Mouse (Mus musculus) urinary bladder, postnatal 25 days (tissue): Measurements from ENCODE around the gene Blcap.
"Not testable (repeated sequence)": the region's sequence is repeated elsewhere in the genome, so short reads cannot be mapped to it uniquely, and the experiment has no call there.

ENCODE experiments used
- DNase-seq: peaks from one replicate; pipeline ENCODE4 v3.0.0; 2022; ENCODE audit warnings: low spot score

Gene Blcap

DNA sequence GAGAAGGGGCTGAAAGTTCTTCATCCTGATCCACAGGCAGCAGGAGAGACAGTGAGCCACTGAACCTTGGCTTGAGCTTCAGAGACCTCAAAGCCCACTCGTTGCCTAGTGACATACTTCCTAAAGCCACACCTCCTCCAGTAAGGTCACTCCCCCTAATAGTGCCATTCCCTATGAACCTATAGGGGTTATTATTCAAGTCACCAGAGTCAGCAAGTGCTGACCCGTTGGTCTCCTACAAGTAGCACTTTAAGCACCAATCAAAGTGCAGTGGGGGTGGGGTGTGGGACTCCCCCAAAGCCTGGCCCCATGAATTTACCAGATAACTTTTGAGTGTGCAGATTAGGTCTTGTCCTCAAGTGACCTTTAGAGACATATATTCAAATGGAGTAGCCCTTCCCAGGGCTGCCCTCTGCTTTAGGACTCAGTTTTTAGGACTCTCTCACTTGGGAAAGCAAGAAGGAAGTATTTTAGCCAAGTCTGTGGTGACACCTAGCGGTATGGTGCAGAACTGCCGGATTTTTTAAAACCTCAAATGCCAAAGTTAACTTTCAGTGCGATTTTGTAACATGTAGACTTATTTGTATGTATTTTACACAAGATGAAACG, at the start of gene Blcap:
Gene Blcap (minus strand): TSS at position 51 of the 609 bp plus-strand sequence.
- no peak for DNase-seq

- DNase-seq: no peak
These were observed 47.3 kb upstream of the Blcap start for GRCm38 (mm10) chr2:157618393-157618792.

- no peak for DNase-seq
These were observed 42.9 kb upstream of the Blcap start for GRCm38 (mm10) chr2:157613997-157614396.

DNA sequence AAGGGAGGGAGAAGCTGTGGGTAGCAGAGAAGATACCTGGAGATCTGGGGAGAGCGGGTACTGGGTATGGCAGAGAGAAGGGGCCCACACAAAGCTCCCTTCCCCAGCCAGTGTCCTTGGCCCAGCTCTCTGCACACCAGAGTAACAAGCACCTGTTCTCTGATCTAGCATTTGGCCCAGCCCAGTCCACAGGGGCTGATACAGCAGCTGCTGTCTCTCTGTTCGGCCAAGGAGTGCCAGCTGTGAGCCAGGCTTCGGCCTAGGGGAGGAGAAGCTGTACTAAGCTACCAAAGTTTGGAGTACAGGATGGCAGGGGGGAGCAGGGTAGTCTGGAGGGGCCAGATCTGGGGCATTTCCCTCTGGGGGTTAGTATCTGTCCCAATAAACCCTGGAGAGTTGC, 40.7 kb upstream of the Blcap start:
- no peak for DNase-seq

DNA sequence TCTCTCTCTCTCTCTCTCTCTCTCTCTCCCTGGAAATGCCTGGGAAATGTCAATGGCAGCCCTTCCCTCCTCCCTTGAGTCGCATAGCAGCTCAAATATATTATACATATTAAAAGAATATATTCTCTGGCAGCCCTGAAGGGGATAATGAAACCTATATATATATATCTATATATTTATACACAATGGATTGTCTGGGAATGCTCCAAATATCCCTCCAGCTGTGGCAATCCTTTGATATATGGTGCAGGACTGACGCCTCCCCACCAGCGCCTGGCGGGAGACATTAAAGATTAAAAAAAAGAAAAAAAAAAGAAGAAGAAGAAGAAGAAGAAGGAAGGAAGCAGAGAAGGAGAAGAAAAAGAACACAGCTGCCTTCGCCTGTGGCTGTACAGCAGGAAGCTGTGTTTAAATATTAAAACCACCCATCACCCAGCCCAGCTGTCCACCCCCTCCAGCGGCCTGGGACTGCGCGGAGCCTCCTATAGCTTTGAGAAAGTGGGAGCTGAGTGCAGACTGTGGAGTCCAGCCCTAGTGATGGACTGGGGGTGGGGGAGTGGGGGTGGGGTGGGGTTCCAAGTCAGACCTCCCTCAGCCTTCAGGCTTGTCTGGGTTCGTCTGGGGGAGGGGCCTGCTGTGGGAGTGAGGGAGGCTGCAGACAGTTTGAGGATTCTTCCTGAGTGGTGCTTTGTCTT, 36.6 kb upstream of the Blcap start:
- no peak for DNase-seq

DNA sequence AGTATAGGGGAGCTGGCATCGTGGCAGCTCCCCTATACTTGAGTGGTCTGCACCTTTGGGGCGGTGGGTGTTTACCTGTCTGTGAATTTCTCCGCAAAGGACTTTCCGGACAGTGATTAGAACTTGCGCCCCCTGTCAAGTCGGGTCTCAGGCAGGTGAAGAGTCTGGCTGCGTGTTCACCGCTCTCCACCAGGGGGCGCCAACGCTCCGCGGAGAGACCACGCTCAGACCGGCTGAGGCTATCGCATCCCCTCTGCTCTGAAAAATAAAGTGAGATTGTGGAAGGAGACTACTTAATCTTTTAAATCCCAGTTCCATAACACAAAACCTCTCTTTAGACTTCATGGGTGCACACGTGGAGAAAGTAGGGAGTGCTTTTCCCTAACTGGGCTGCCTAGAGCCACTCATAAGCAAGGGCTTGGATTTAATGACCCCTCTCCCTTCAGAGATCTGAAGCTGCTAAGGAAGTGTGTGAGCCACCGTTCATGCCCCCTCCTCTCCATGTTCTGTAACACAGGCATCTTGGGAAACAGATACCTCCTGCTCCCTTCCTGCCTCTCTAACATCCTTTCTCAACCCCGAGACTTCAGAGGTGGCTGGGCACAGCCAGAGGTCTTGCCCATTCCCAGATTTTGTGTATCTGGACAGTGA, 34.1 kb upstream of the Blcap start:
- peak; percentile 86 for DNase-seq

- peak; percentile 11 for DNase-seq
These were observed 30.4 kb upstream of the Blcap start for GRCm38 (mm10) chr2:157601435-157601839.

DNA sequence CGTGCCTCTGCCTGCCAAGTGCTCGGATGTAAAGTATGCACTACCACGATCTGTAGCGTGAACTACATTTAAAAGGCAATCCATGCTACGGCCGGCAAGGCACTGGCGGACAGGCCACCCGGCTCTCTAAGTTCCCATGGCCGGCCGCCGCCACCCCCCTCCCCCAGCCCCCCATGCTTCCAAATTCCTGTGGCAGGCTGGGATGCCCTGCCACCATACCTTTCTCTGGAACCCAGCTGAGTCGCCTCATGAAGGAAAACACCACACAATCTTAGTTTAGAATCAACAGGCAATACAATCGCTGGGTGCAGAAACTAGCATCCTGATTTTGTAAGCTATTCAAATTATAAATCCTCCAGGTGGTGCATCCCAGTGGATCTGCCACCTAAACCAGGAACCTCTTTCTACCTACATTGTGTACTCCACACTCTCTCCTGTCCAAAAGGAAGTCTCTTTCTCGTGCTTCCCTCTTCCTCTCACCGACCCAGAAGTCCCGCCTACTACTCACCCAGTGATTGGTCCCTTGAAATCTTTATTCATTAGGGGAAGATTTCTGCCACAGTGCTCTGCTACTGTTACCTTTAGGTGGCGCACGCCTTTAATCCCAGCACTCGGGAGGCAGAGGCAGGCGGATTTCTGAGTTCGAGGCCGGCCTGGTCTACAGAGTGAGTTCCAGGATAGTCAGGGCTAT, 25.9 kb upstream of the Blcap start:
- DNase-seq: no peak

GRCm38 (mm10) chr2:157585351-157585750, 14.3 kb upstream of the Blcap start:
- DNase-seq: not testable (repeated sequence)

- DNase-seq: no peak
These were observed 1.7 kb upstream of the Blcap start for GRCm38 (mm10) chr2:157572786-157573185.

DNA sequence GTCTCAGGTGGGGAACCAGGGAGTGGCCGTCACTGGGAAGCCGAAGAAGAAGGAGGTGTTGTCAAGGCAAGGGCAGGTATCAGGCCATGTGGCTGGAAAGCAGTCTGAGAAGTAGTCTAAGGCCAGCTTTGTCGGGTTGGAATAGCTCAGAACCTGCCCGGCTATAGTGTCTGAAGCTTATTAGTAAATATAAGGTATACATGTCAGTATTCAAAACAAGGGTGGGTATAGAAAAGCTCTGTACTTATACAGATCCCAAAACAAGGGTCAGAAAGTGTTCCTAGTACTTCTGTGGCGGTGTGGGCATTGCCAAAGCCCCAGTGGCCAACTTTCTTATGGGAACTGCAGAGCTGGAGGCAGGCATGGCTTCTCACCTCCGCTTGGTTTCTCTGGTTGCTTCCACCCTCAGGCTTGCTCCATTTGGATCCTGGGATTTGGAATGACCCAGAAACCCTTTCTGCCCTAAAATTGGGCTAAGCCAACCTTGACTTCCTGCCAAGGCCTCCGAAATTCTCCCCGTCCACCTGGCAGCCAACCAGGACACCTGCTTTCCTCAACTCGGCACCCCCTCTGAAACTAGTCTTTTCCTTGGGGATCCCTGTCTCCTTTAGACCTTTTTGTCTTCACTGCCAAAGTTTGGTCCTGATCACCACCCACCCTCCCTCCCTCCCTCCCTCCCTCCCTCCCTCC, 1.1 kb downstream of the Blcap start:
- DNase-seq: no peak

DNA sequence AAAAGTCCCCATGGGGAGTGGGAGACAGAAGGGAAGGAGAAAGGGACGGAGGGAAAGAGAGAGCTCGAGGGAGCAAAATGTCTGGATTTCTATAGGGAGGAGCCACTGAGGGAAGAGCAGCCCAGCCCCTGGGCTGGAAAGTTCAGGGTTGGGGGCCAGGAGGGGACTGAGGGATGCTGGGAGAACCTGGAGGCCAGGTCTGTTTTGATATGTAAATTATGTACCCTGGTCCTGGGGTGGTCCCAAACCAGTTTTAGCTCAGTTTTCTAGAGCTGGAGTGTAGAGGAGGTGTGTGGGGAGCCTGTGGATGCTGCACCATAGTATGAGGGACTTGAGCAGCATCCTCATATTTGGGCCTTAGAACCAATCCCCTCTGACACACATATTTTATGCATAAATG, 2.2 kb downstream of the Blcap start:
- DNase-seq: no peak

DNA sequence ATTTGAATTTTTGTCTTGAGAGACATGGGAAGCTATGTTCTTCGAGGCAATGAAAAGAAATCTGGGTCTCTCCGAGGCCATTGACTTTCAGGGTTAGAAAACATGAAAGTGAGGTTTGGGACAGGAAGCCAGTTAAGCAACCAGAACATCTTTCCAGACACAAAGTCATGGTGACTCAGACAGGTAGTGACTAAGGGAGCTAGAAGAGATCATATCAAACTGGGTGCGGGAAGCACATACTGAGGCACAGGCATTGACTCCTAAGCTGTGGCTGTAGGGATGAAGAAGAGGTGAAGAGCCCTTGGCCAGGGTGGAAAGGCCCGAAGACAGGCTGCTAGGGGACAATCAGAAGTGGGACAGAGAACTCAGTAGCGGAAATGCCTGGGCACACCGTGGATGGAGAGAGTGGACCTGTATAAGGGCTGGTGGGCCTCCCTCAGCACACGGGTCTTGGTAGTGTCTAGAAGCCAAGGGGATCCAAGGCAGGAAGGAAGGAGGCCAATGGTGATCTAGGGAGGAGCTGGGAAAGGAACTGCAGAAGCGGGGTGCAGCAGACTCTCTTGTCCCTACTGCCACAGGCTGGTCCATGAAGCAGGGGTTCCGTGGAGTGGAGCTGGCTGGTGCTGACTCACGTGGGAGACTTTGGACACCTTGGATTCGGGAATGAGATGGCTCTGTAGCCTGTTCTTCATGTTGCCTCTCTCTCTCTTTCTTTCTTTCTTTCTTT, 3.7 kb downstream of the Blcap start:
- no peak for DNase-seq

DNA sequence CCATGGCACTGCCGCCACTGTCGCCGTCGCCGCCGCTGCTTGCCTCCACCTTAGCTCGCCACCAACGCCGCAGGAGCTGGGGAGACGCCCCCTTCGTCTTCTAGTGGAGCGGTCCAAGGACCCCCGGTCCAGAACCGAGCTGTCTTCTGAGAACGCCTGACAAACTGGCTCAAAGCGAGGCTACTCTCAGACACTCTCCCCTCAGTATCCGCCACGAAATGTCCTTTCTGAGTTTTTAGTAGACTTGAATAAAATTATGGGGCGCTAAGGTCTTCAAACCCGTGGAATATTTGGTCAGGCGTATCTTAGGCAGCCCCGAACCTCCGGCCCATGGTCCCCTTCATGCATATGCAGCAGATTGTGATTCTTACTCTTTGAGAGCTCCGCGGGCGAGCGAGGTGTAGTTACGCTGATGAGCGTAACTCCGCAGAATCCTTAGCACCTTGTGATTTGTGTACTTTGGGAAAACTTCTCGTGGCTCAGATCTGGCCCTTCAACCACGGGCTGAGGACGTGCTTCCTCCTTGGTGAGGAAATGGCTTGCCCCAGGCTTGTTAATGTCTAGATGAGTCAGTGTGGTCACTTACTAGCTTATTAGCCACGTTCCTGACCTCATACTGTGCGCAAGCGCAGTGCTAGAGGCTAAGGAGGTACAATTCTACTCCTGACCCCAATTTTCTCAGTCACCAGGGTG, 4.7 kb downstream of the Blcap start:
- peak; percentile 79 for DNase-seq

- DNase-seq: no peak
These were observed 5.2 kb downstream of the Blcap start for GRCm38 (mm10) chr2:157565898-157566259.

DNA sequence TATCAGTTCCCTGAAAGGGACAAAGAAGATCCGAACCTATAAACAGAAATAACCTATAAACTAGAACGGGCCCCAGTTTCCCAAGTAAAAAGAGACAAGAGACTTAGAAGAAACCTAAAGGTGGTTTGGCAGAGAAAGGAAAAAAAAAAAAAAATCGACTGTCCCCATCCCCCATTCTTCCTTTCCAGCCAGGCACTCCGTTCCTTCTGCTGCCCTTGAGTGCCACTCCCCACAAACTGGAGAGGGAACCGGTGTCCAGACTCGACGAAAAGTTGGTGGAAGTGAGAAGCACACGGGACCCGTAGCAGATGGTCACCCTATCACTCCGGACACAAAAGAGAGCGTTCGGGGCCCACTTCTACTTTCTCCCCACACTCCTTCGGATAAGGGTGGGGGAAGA, 5.6 kb downstream of the Blcap start:
- DNase-seq: no peak

- no peak for DNase-seq
These were observed 6.4 kb downstream of the Blcap start for GRCm38 (mm10) chr2:157564723-157565122.

- no peak for DNase-seq
These were observed 8.0 kb downstream of the Blcap start for GRCm38 (mm10) chr2:157563031-157563430.

GRCm38 (mm10) chr2:157561165-157561836, 9.8 kb downstream of the Blcap start:
- peak; percentile 61 for DNase-seq

GRCm38 (mm10) chr2:157560302-157560701, 10.8 kb downstream of the Blcap start:
- DNase-seq: no peak
